Mouse (Mus musculus) liver, adult 2 months (tissue): ENCODE results near the gene Atf4.

Experiments
- CTCF ChIP-seq: fragments of 200-500 bp; IDR thresholded peaks from 2 replicates; pipeline ENCODE4 v1.5.1; 2011; ENCODE audit warnings: low read depth, low read length, control low read depth
- POLR2A ChIP-seq: fragments of 200-500 bp; IDR thresholded peaks from 2 replicates; pipeline ENCODE4 v1.6.1; 2011; ENCODE audit warnings: low read length, control low read depth; ENCODE audit not compliant: insufficient read depth; ENCODE audit errors: extremely low read depth

DNA sequence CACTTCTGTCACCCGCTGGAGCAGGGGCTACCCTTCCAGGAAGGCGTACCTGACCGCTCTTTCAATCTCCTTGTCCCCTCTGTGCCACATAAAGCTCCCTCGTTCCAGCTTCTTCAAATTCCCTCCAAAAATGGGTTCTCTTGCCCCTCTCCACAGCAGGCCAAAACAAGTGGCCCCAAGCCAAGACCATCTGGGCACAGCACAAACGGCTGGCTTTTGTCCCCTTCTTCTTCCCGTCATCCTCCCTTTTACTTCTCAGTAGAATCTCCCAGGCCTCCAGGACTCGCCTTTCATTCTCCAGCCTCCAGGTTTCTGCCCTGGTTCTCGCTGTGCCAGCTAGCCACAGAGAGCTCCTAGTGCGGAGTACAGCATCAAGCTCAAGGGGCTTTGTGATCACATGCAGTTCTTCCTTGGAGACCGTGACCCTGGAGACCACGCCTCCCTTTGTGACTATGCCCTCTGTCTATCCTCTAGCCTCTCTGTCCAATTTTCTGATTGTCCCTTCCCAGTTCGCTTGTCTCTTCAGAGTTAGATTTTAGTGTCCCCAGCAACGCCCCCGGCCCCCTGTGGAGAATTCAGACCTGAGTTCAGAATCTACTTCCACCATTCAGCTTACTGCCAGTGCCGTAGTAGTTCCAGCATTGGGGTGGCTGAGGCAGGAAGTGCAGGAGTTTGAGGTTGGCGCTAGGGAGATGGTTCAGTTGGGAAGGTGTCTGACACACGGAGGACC lies 26.7 kb upstream of the Atf4 start:
- TF ChIP-seq CTCF (no peak), POLR2A (no peak)
